ENCODE assay signal across 8 mouse cellular contexts in the genomic region with DNA sequence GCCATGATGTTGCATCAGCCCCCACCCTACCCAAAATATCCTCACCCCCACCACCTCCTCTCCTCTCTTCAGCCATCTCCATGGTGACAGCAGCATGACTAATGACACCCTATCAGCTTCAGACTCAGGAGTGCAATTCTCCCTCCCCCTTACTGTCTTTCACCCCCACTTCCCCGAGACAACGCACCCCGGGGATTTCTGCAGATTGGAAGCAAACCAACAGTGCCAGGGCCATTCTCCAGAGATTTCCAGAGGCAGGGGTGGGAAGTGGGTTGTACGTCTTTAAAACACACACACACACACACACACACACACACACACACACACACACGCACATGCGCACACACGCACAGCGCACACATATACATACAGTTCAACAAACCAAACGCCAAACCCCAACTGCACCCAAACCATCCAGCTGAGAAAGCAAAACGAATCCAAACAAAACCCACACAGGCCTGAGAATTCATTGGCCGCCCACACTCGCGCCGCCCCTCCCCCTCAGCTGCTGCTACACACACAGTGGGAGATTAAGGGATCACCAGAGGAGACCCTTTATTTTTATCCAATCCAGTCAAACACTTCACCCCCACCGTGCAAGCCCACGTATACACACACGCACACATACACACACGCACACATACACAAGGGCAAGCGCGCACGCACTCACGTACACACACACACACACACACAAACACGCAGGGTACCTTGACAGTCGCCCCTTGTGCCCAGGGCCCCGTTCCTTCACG. TPM values are rescaled to one million over a fixed set of nuclear protein-coding genes. Genes with fewer than 3 reads are reported as not detected.
A peak's percentile ranks its signal among the peaks of the same experiment; 100 is the strongest.
DNase-seq lines count a peak whose midpoint lies in the region; ATAC-seq lines count a peak whose summit lies in the region.

No protein-coding gene starts in this region.

- H3K9ac ChIP-seq in intestine, embryonic 15.5 days: peak overlapping the region; percentile 78
- H3K9ac ChIP-seq in midbrain, embryonic 14.5 days (replicated peaks; ENCODE audit: low read length): peak overlapping the region; percentile 92

- peaks cover 65% of the 10 kb centered on the region for H3K4me1 ChIP-seq in intestine, embryonic 15.5 days (replicated peaks)
- H3K4me1 ChIP-seq in midbrain, embryonic 14.5 days (ENCODE audit: control insufficient read depth, insufficient read depth, low read length): peaks cover 74% of the 10 kb centered on the region

- H3K36me3 ChIP-seq in intestine, embryonic 15.5 days: peaks cover 8% of the 10 kb centered on the region; the same call in 1 of the 2 replicates
- peaks cover 8% of the 10 kb centered on the region; the same call in 1 of the 2 replicates for H3K36me3 ChIP-seq in midbrain, embryonic 14.5 days (ENCODE audit: control insufficient read depth, insufficient read depth, low read length)

- H3K27me3 ChIP-seq in intestine, embryonic 15.5 days (replicated peaks): no peaks in the 10 kb centered on the region
- no peaks in the 10 kb centered on the region for H3K27me3 ChIP-seq in midbrain, embryonic 14.5 days (ENCODE audit: control insufficient read depth, insufficient read depth, low read length)

- H3K27ac ChIP-seq in intestine, embryonic 15.5 days: peak overlapping the region; percentile 95
- H3K27ac ChIP-seq in midbrain, embryonic 14.5 days (replicated peaks; ENCODE audit: low read depth, low read length): peak overlapping the region; percentile 97

- intact Hi-C loops in gastrocnemius, postnatal 14 days (cut with DNase I; ENCODE audit: low total_unique reads): loop anchor here (5.0 kb wide), 1 partner anchor 72 kb away; no protein-coding TSS in a partner anchor
- intact Hi-C loops in left cerebral cortex, postnatal 25 days (cut with DNase I): loop anchor here (1.0 to 2.0 kb wide), 4 partner anchors 28 to 101 kb away; partner anchors contain the start of gene Dguok

- peak overlapping the region; percentile 88 for H3K4me2 ChIP-seq in intestine, embryonic 15.5 days (replicated peaks)
- H3K4me2 ChIP-seq in midbrain, embryonic 14.5 days (ENCODE audit: low read length): peak overlapping the region; percentile 85

- WGBS in intestine, embryonic 15.5 days: 4% methylated on average over 26 of the region's 26 CpGs
- WGBS in midbrain, embryonic 14.5 days: under 1% methylated on average over 26 of the region's 26 CpGs

- H3K4me3 ChIP-seq in intestine, embryonic 15.5 days (replicated peaks): peak overlapping the region; percentile 79
- peak overlapping the region; percentile 76 for H3K4me3 ChIP-seq in midbrain, embryonic 14.5 days (replicated peaks; ENCODE audit: low read depth, low read length)

- ATAC-seq in intestine, embryonic 15.5 days: peak; percentile 21
- peak; percentile 68 for ATAC-seq in midbrain, embryonic 14.5 days (ENCODE audit: low FRiP score, low TSS enrichment)

- no peaks in the 10 kb centered on the region for H3K9me3 ChIP-seq in intestine, embryonic 15.5 days
- H3K9me3 ChIP-seq in midbrain, embryonic 14.5 days (ENCODE audit: control insufficient read depth, low read length): no peaks in the 10 kb centered on the region

- peak; percentile 67 for DNase-seq in ovary, postnatal 36 days (ENCODE audit: low spot score)
- no peak for DNase-seq in ovary, adult 18-20 months (ENCODE audit: low spot score)
- peak; percentile 81 for DNase-seq in embryo, embryonic 11 days
- peak; percentile 77 for DNase-seq in gastrocnemius, postnatal 14 days
- peak; percentile 77 to 95 for DNase-seq in left cerebral cortex, postnatal 25 days (ENCODE audit: low spot score in 2 of 2)
- DNase-seq in midbrain, embryonic 14.5 days: peak; percentile 90
- peak; percentile 86 for DNase-seq in testis, postnatal 10 days (ENCODE audit: low spot score)

RNA-seq across cellular contexts. Expression of gene Tet3, which starts 18.2 kb away (rescaled TPM):
- 10 to 100 TPM; 30.4 to 36.7 TPM for total RNA-seq in gastrocnemius, postnatal 14 days (2021)
- polyA plus RNA-seq in intestine, embryonic 15.5 days (2015; fragmentation: Nextera tagmentation; extraction: Ambion mirVana): 41.8 and 42.8 TPM in 2 replicates
- 10 to 100 TPM; 86.4 to 87.3 TPM for total RNA-seq in left cerebral cortex, postnatal 25 days (2021)
- polyA plus RNA-seq in midbrain, embryonic 14.5 days (2014; fragmentation: Nextera tagmentation; extraction: Ambion mirVana): 50.0 and 56.0 TPM in 2 replicates
